Mouse (Mus musculus) heart, postnatal 36 days (tissue): ENCODE data around the gene Myzap. TPM values are rescaled to one million over a fixed set of nuclear protein-coding genes. Genes with fewer than 3 reads are reported as not detected.

Source experiments
- DNase-seq, 2 experiments: peaks; one replicate each; pipeline ENCODE4 v3.0.0; 2021 to 2022
- intact Hi-C: fragments of 180-260 bp; cut with DNase I; formaldehyde crosslinking; loops from one replicate; pipeline ENCODE4 v1.15.1; 2025
- total RNA-seq, 2 experiments: library from RNA; stranded (reverse); gene quantifications; 2 replicates each; pipeline ENCODE4 v1.2.3; 2021

The Myzap gene
- total RNA-seq, 2 experiments from 2014 or later = 401 to 451 TPM

DNA sequence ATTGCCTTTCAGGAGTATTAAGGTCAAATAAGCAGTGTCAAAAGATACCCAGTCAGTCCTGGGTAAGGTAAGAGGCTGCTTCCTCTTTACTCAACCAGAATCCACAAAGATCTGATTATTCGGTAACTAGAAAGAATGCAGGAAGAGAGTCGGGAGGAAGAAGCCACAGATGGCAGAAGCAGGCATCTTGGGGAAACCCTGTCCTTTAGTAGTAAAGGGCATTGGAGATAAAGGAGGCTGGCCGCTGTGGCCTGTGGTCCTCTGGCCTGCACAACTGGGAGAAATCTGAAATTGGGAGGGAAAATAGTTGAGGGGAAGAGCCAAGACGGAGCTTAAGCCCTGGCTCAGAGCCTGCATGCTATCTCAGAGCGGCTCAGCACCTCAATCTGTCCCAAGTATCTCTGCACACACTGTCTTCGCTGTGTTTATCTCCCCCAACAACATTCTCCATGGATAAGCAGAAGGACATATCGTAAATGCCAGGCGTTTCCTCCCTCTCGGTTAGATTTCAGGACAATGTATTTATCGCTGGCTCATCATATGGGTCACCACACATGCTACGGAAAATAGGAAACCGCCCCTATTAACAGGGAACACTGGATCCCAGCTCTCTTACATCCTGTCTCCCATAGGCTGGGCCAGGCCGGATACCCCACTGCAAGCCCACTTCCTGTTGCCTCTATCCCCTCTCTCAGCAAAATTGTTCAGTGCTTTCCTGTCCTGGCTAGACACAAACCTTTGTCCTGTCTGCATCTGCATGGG is 14.3 kb upstream of the Myzap start:
- intact Hi-C loops = no loop called here
- DNase-seq = no peak

- intact Hi-C loops = no loop called here
- DNase-seq = no peak
Observed at GRCm38 (mm10) chr9:71604914-71605635, 12.9 kb upstream of the Myzap start.

DNA sequence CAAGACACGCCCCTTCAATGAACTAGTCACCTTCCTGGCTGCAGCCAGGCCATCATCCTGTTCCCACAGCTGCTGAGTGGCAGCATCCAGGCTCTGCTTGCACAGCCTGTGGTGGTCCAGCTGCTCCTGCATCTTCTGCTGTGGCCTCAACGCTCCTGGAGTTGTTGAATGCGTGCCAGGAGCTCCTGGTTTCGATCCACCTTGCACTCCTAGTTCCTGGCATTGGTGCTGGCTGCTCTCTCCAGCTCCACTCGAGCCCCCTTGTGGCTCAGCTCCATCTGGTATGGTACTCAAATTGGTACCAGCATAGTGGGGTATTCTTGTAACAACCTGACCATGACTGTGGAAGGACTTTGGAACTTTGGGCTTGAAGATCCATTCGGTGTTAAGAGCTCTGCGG is 7.7 kb upstream of the Myzap start:
- intact Hi-C loops = no loop called here
- DNase-seq = no peak

- intact Hi-C loops = no loop called here
- DNase-seq = no peak
Observed at GRCm38 (mm10) chr9:71596888-71597287, 4.7 kb upstream of the Myzap start.

GRCm38 (mm10) chr9:71592577-71593285 is 571 bp upstream of the Myzap start:
- intact Hi-C loops = no loop called here
- no peak for DNase-seq

DNA sequence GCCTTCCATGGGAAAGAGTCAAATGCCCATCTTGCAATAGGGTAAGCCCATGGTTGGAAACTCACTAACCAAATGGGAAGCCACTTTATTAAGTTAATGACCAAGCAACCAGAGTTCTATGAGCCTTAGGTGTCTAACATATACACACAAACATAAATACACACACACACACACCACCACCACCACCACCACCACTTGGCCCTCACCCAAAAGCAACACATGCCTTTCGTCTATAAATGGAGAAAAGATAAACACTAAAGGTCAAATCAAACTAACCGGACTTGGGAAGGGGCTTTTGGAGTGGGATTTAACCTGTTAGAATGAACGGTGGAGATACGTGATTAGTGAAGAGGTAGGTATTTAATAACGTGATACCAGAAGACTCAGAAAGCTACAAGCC is 1.1 kb downstream of the Myzap start:
- intact Hi-C loops = loop anchor here (2.0 kb wide), 1 partner anchor 22 kb away; no protein-coding TSS in a partner anchor
- DNase-seq = no peak

- intact Hi-C loops = loop anchor here (2.0 kb wide), 3 partner anchors 17 to 33 kb away; no protein-coding TSS in a partner anchor
- no peak for DNase-seq
Observed at GRCm38 (mm10) chr9:71589771-71590170, 2.4 kb downstream of the Myzap start.

GRCm38 (mm10) chr9:71588930-71589592 is 3.1 kb downstream of the Myzap start:
- intact Hi-C loops = loop anchor here (2.0 kb wide), 2 partner anchors 16 to 32 kb away; no protein-coding TSS in a partner anchor

GRCm38 (mm10) chr9:71586408-71586807 is 5.8 kb downstream of the Myzap start:
- DNase-seq = no peak

More at GRCm38 (mm10) chr9:71588930-71589592, 3.1 kb downstream of the Myzap start:
- no peak for DNase-seq

DNA sequence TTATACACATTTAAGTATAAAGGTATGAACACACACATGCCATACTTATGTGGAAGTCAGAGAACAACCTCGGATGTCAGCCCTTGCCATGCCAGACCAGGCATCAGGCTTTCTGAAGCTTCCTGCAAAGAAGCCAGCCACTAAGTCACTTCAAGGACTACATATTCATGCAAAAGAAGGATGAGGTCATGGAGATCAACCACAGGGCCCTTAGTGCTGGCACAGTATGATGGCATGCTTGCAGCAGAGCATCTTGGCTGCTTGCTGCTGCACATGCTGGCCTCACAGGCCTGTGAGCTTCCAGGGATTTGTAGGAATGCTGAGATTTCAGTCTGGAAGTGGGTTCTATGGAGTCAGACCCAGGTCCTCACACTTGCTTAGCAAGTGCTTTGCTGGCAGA is 9.4 kb downstream of the Myzap start:
- no peak for DNase-seq
- intact Hi-C loops = no loop called here

More at GRCm38 (mm10) chr9:71586408-71586807, 5.8 kb downstream of the Myzap start:
- intact Hi-C loops = no loop called here

GRCm38 (mm10) chr9:71578896-71579564 is 13.1 kb downstream of the Myzap start:
- intact Hi-C loops = no loop called here
- DNase-seq = no peak

GRCm38 (mm10) chr9:71574440-71574839 is 17.7 kb downstream of the Myzap start:
- intact Hi-C loops = no loop called here
- no peak for DNase-seq

DNA sequence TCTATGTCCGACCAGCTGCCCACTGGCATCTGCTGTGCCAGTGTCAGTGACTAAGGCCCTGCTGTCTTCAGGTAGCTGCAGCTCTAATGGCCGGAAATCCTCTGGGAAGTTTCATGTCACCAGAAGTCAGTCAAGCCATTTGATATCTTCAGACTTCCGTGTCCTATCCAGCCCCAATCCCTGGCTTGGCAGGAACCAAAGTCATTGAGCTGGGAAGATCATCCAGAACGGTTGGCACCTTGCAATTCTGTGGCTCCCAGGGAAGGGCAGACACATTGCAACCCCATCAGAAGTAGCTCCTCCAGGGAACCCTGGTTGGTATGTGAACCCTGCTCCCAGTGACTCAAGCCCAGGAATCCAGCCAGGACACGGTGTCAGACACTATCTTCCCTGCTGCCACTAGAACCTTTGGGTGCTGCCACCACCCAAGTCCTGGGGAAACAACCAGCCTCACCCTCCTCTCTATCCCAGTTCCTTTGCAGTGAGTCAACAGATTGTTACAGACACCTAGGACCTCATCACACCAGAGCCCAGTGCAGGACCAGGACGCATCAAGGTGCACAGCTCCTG is 18.3 kb downstream of the Myzap start:
- intact Hi-C loops = loop anchor here (2.0 kb wide), 1 partner anchor 15 kb away; no protein-coding TSS in a partner anchor
- peak in 1 of 2 experiments; percentile 54 for DNase-seq

DNA sequence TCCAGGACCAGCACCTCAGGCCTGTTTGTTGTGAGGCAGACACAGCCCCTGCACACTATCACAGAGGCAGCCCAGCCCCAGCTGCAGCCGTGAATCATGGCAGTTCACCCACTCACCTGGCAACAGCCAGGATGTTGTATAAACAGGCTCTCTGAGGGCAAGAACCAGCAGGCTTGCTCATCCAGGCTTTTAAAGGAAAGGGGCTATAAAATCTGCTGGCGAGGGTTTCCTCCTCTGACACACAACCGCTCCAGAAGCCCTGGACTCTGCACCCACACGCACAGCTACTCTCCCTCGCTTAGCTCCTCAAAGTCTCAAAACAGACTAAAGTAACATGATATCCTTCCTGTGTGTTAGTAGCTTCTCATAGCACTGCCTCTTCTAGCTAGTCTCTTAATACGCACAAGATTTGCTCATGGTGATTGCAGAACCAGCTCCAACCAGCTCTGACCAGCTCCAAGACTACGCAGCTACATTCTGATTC is 21.0 kb downstream of the Myzap start:
- intact Hi-C loops = no loop called here
- no peak for DNase-seq

DNA sequence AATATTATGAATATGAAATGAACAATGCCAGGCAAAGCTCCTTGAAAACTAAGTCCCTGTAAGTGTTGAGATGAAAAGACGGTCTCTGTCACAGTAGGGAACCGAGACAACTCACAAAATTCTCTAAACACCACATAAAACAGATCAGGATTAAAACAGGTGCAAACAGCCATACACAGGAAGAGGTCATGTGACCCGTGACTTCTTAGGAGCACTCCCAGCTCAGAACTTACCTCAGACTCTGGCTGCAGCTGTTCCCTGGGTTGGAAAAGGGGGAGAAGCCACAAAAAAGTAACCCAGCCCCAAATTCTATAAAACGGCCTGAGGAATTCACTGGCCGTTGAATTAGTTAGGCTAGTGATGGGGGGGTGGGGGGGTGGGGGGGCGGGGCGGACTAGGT is 22.0 kb downstream of the Myzap start:
- no peak for DNase-seq
- intact Hi-C loops = no loop called here

- no peak for DNase-seq
- intact Hi-C loops = no loop called here
Observed at GRCm38 (mm10) chr9:71568323-71568942, 23.7 kb downstream of the Myzap start.

GRCm38 (mm10) chr9:71567391-71567790 is 24.8 kb downstream of the Myzap start:
- intact Hi-C loops = no loop called here
- DNase-seq = no peak

GRCm38 (mm10) chr9:71566763-71567162 is 25.4 kb downstream of the Myzap start:
- peak in 1 of 2 experiments; percentile 58 for DNase-seq
- intact Hi-C loops = no loop called here

- DNase-seq = peak; percentile 79
- intact Hi-C loops = loop anchor here (2.0 kb wide), 1 partner anchor 31 kb away; no protein-coding TSS in a partner anchor
Observed at GRCm38 (mm10) chr9:71557737-71558136, 34.4 kb downstream of the Myzap start.
